Mouse (Mus musculus) olfactory bulb, adult 2 months (tissue): ENCODE measurements around the gene Cntrl. TPM values are rescaled to one million over a fixed set of nuclear protein-coding genes. Genes with fewer than 3 reads are reported as not detected.

Source experiments
- H3K27ac ChIP-seq: fragments of 200-500 bp; 2 replicates; pipeline ENCODE4 v1.5.1; 2012; ENCODE audit warnings: low read depth, low read length; ENCODE audit not compliant: insufficient read depth
- H3K4me1 ChIP-seq: fragments of 200-500 bp; 2 replicates; pipeline ENCODE4 v1.6.1; 2012; ENCODE audit warnings: low read length; ENCODE audit not compliant: control insufficient read depth, insufficient read depth
- H3K4me3 ChIP-seq: fragments of 200-500 bp; 2 replicates; pipeline ENCODE4 v1.5.1; 2012; ENCODE audit warnings: mild to moderate bottlenecking, low read depth, low read length, moderate library complexity; ENCODE audit not compliant: insufficient read depth
- CTCF ChIP-seq: fragments of 200-500 bp; IDR thresholded peaks from 2 replicates; pipeline ENCODE4 v1.5.1; 2012; ENCODE audit warnings: low read depth, mild to moderate bottlenecking, low read length, moderate library complexity; ENCODE audit not compliant: insufficient read depth
- POLR2A ChIP-seq: fragments of 200-500 bp; IDR thresholded peaks from 2 replicates; pipeline ENCODE4 v1.6.1; 2012; ENCODE audit warnings: mild to moderate bottlenecking, low read depth, low read length, moderate library complexity; ENCODE audit not compliant: insufficient read depth
- WGBS: fragments of 180-500 bp; shearing (Covaris S2); methylation state at CpG from one replicate; pipeline ENCODE4 v1.1.7; 2018; 5-methylcytosine and 5-hydroxymethylcytosine counted together
- polyA plus RNA-seq: library from polyadenylated mRNA; stranded (reverse); fragments of >200 nt; gene quantifications from 2 replicates; pipeline ENCODE4 v1.2.4, GENCODE M21; 2012; ENCODE audit warnings: low replicate concordance; ENCODE audit not compliant: missing spikeins, insufficient read depth, insufficient read length

Cntrl gene
- polyA plus RNA-seq, 1 experiment, result not detected

DNA sequence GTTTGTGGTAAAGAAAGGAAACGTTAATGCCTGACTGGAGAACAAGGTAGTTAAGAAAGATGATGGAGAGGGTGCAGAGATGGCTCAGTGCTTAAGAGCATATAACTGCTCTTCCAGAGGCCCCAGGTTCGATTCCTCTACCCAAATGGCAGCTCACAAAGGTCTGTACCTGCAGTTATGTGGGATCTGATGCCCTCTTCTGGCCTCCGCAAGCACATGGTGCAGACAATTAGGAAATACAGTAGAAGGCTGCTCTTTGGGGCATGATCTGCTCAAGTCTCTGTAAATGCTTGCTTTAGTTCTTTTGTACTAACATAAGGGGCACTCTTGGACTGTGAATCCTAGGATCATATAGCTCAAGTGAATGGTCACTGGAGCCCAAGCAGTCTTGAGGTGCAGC lies 580 bp upstream of the Cntrl start:
- no peaks in the 10 kb centered on the region for H3K4me1 ChIP-seq
- no peak for TF ChIP-seq CTCF
- TF ChIP-seq POLR2A, result no peak
- H3K4me3 ChIP-seq, result peak overlapping the region; percentile 63
- WGBS, result 18% methylated on average over 3 of the region's 3 CpGs
- H3K27ac ChIP-seq, result 0 out of 2 replicates have a peak overlapping the region, but pooled peaks have one; percentile 38

DNA sequence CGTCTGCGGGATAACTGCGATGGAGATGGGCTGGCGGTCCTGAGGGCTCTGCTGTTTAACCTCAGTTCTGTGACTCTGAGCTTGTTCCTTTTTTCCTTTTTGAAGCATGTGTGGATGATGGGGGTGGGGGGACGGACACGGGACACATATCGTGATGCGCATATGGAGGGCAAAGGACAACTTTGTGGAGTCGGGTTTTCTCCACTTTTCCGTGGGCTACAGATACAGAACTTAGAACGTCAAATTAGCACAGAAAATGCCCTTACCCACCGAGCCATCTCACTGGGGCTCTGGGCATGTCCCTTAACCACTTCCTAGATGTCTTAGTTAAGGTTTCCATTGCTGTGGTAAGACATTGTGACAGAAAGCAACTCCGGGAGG lies 622 bp downstream of the Cntrl start:
- no peak overlapping the region for H3K27ac ChIP-seq
- WGBS, result 2% methylated on average over 13 of the region's 13 CpGs
- H3K4me3 ChIP-seq, result peak overlapping the region; percentile 63
- TF ChIP-seq CTCF (no peak), POLR2A (no peak)
- no peaks in the 10 kb centered on the region for H3K4me1 ChIP-seq

GRCm38 (mm10) chr2:35110521-35110920 lies 1.2 kb downstream of the Cntrl start:
- Histone ChIP-seq H3K4me3 (no peak overlapping the region), H3K4me1 (no peaks in the 10 kb centered on the region), H3K27ac (no peak overlapping the region)
- no peak for TF ChIP-seq CTCF
- TF ChIP-seq POLR2A, result no peak
- 83% methylated on average over 2 of the region's 2 CpGs for WGBS

GRCm38 (mm10) chr2:35124716-35125115 lies 15.4 kb downstream of the Cntrl start:
- WGBS, result 74% methylated on average over 7 of the region's 7 CpGs
- Histone ChIP-seq H3K27ac (no peak overlapping the region), H3K4me3 (no peak overlapping the region), H3K4me1 (no peaks in the 10 kb centered on the region)
- no peak for TF ChIP-seq CTCF
- no peak for TF ChIP-seq POLR2A

- TF ChIP-seq CTCF (no peak), POLR2A (no peak)
- no peak overlapping the region for H3K27ac ChIP-seq
- no peaks in the 10 kb centered on the region for H3K4me1 ChIP-seq
- H3K4me3 ChIP-seq, result no peak overlapping the region
Observed at GRCm38 (mm10) chr2:35131491-35131890, 22.2 kb downstream of the Cntrl start.

- WGBS, result under 1% methylated on average over 21 of the region's 21 CpGs
- Histone ChIP-seq H3K4me3 (peak overlapping the region; percentile 54), H3K27ac (peak overlapping the region; percentile 45; the same call in 1 of the 2 replicates), H3K4me1 (no peaks in the 10 kb centered on the region)
- TF ChIP-seq CTCF, result no peak
- no peak for TF ChIP-seq POLR2A
Observed at GRCm38 (mm10) chr2:35131991-35132661, 22.8 kb downstream of the Cntrl start.

DNA sequence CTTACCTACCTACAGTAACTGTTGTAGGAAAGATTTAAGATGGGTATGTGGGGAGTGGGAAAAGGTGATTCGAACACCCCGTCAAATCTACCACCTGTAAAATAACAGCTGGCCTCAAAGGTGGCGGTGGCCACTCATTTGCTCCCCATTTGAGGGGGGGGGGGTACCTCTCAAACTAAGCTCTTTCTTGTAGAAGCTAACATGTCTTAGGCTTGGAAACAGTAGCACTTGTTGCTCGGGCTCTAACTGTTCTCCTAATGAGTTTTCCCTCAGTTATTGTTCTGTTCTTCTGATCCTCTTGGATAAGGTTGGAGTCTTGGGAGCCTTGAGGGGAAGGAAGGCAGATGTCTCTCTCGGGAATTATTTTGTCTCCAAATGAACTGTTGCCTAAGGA lies 23.4 kb downstream of the Cntrl start:
- WGBS, result 6% methylated on average over 5 of the region's 5 CpGs
- Histone ChIP-seq H3K27ac (peak overlapping the region; percentile 45; the same call in 1 of the 2 replicates), H3K4me1 (no peaks in the 10 kb centered on the region), H3K4me3 (peak overlapping the region; percentile 54)
- TF ChIP-seq POLR2A (no peak), CTCF (no peak)

GRCm38 (mm10) chr2:35133891-35134290 lies 24.6 kb downstream of the Cntrl start:
- Histone ChIP-seq H3K4me3 (no peak overlapping the region), H3K4me1 (no peaks in the 10 kb centered on the region), H3K27ac (no peak overlapping the region)
- WGBS, result 70% methylated on average over 5 of the region's 5 CpGs
- TF ChIP-seq POLR2A (no peak), CTCF (no peak)

GRCm38 (mm10) chr2:35138576-35138975 lies 29.3 kb downstream of the Cntrl start:
- Histone ChIP-seq H3K4me3 (no peak overlapping the region), H3K4me1 (no peaks in the 10 kb centered on the region), H3K27ac (no peak overlapping the region)
- WGBS, result 90% methylated on average over 1 of the region's 1 CpGs
- no peak for TF ChIP-seq CTCF
- TF ChIP-seq POLR2A, result no peak
